Mouse (Mus musculus) kidney, adult 8-10 months (tissue): Measurements from ENCODE around the gene Fhdc1.

Source experiments
- DNase-seq, 2 experiments: peaks; one replicate each; pipeline ENCODE4 v3.0.0; 2022

The Fhdc1 gene

GRCm38 (mm10) chr3:84474398-84474797, 5.8 kb downstream of the Fhdc1 start:
- no peak for DNase-seq

- no peak for DNase-seq
Measured at GRCm38 (mm10) chr3:84472955-84473354, 7.3 kb downstream of the Fhdc1 start.

- DNase-seq: no peak
Measured at GRCm38 (mm10) chr3:84472527-84472926, 7.7 kb downstream of the Fhdc1 start.

- DNase-seq: no peak
Measured at GRCm38 (mm10) chr3:84471146-84471545, 9.1 kb downstream of the Fhdc1 start.

- no peak for DNase-seq
Measured at GRCm38 (mm10) chr3:84468111-84468453, 12.1 kb downstream of the Fhdc1 start.

GRCm38 (mm10) chr3:84467419-84468110, 12.7 kb downstream of the Fhdc1 start:
- DNase-seq: peak; percentile 41 to 63

- DNase-seq: no peak
Measured at GRCm38 (mm10) chr3:84465822-84466500, 14.3 kb downstream of the Fhdc1 start.

GRCm38 (mm10) chr3:84461687-84462086, 18.5 kb downstream of the Fhdc1 start:
- no peak for DNase-seq

GRCm38 (mm10) chr3:84460952-84461351, 19.3 kb downstream of the Fhdc1 start:
- DNase-seq: peak; percentile 69 to 77

GRCm38 (mm10) chr3:84460499-84460898, 19.7 kb downstream of the Fhdc1 start:
- DNase-seq: no peak

- peak in 1 of 2 experiments; percentile 46 for DNase-seq
Measured at GRCm38 (mm10) chr3:84455733-84456417, 24.4 kb downstream of the Fhdc1 start.

- DNase-seq: no peak
Measured at GRCm38 (mm10) chr3:84450651-84451050, 29.6 kb downstream of the Fhdc1 start.

GRCm38 (mm10) chr3:84449015-84449414, 31.2 kb downstream of the Fhdc1 start:
- no peak for DNase-seq

- no peak for DNase-seq
Measured at GRCm38 (mm10) chr3:84447803-84448202, 32.4 kb downstream of the Fhdc1 start.

- DNase-seq: no peak
Measured at GRCm38 (mm10) chr3:84445838-84446237, 34.4 kb downstream of the Fhdc1 start.

GRCm38 (mm10) chr3:84442890-84443289, 37.3 kb downstream of the Fhdc1 start:
- no peak for DNase-seq

GRCm38 (mm10) chr3:84439431-84440210, 40.6 kb downstream of the Fhdc1 start:
- DNase-seq: no peak

GRCm38 (mm10) chr3:84438840-84439239, 41.4 kb downstream of the Fhdc1 start:
- DNase-seq: no peak

GRCm38 (mm10) chr3:84438118-84438517, 42.1 kb downstream of the Fhdc1 start:
- no peak for DNase-seq

- no peak for DNase-seq
Measured at GRCm38 (mm10) chr3:84436947-84437346, 43.3 kb downstream of the Fhdc1 start.

GRCm38 (mm10) chr3:84435288-84436043, 44.8 kb downstream of the Fhdc1 start:
- peak; percentile 12 to 28 for DNase-seq

- DNase-seq: no peak
Measured at GRCm38 (mm10) chr3:84432797-84433445, 47.3 kb downstream of the Fhdc1 start.
